Mouse (Mus musculus): ENCODE measurements around the gene Lrp1. TPM values are rescaled to one million over a fixed set of nuclear protein-coding genes. Genes with fewer than 3 reads are reported as not detected.

The Lrp1 gene
- total RNA-seq, 2 experiments from 2014 or later = 40.8 to 43.4 TPM

DNA sequence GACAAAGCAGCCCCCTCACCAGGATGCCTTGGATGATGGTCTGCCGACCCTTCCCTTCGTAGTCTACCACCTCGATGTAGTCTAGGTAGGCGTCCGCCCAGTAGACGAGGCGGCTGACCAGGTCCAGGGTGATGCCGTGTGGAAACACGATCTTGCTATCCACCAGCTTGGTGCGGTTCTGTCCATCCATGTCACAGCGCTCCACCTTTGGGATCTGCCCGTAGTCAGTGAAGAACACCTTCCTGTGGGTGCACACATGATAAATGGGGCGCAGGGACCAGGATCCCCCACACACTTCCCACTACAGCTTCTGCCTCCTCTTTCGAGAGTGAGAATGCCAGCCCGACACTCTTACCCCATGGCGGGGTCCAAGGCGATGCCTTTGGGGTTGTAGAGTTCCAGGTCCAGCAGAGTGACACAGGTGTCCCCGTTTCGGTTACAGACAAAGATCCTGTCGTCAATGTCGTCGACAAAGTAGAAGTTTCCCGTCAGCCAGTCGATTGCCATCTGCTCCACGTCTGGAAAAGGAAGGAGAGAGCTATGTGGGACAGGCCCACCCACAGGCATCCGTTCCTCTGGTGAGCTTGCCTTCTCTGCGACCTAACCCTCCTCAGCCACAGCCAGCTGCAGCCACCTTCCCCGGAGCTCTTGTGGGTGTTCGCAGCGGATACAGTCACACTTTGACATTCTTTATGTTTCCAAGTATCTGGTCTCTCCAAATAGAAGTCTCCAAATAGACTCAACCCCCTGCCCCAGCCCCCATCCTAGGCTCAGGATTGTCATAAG lies 25.8 kb downstream of the Lrp1 start:
- no peak for DNase-seq (ENCODE audit: low spot score)

DNA sequence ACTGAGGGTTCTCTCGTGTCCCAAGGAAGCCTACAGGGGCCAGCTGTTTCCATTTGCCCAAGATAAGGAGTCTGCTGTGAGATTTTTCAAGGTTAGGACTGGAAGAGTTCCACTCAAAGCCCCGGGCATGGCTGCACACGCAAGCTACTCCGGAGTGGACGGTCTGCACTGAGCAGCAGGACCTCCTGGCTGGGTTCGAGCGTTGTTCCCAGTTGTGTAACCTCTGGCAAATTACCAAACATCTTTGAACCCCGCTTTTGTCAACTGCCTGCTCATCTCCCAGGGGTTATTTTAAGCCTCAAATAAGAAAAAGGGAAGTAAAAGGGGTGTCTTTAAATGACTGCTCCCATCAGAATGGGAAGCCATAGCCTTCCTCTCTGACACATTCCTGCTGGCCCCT lies 26.5 kb downstream of the Lrp1 start:
- peak; percentile 55 for DNase-seq (ENCODE audit: low spot score)

- no peak for DNase-seq (ENCODE audit: low spot score)
Observed at GRCm38 (mm10) chr10:127592850-127593249, 28.1 kb downstream of the Lrp1 start.

GRCm38 (mm10) chr10:127592423-127592822 lies 28.5 kb downstream of the Lrp1 start:
- no peak for DNase-seq (ENCODE audit: low spot score)

DNA sequence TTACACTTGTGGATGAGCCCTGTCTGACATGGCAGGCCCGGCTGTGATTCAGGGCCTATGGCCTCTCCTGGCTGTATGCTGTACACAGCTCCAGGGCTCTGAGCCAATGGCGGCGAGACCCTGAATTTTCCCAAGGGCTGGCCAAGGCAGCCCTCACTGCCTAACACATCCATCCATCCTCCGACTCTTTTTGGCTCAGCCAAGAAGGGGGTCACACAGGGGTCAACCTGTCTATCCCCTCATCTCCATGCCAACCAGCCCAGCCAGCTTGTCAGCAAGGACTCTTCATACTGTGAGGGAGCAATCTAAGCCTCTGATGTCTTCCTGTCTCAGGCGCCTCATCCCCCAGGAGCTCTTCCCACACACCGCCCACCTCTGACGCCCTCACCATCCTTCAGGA lies 29.4 kb downstream of the Lrp1 start:
- DNase-seq (ENCODE audit: low spot score) = no peak

DNA sequence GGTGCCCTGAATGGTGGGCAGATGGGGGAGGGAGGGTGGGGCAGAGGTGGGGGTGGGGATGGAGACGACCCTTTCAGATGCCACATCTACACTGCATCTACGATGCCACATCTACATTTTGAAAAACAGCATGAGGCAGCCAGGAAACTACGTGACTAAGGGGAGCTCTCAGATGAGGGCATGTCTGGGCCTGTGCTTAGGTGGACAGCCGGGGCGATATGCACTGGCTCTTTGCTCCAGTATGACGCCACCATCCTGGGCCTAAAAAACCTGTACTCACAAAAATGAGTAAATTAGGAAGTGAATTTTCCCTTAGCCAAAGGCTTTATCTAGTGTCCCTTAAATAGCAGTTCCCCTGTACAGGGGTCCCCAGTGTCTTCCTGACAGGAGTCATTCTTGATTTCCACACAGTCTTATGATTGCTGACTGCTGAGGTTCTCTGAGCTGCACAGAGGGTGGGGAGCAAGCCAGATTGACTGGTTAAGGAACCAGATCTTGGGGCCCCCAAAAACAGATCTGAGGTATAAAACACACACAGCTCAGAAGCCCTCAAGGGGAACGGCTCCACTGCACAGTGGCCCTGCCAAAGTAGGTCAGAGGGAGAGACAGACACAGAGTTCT lies 30.0 kb downstream of the Lrp1 start:
- DNase-seq (ENCODE audit: low spot score) = no peak

DNA sequence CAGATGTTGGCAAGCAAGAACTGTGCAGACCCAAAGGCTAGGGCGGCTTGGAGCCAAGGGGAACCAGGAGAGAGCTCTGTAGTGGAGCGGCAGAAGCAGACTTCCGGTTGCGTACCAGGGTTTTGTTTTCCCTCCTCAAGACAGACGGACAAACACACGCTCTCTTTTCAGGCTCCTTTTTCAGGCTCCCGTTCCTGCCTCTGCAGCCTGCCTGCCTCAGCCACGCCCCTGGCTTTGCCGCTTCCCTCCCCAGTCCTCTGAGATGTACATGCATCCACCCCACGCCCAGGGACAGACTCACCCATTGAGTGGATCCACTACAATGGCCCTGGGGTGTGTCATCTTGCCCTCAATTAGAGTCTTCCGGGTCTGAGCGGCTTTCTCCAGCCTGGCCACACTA lies 30.7 kb downstream of the Lrp1 start:
- no peak for DNase-seq (ENCODE audit: low spot score)

DNA sequence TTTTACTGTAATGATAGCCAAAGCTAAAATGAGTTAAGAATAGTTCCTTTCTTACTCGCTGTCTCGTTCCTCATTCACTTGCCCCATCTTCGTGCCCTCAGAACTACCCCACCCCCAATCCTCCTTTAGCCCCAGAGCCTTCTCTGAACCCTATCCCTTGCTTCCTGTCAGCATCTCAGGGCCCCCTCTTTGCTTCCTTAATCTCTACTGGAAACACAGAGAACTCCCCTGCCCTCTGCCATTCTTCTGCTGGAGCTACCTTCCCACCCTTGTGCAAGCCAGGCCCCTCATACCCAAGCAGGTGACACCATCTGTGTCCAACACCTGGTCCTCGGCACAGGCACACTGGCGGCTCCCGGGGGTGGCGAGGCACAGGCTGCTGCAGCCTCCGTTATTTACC lies 33.2 kb downstream of the Lrp1 start:
- DNase-seq (ENCODE audit: low spot score) = no peak

DNA sequence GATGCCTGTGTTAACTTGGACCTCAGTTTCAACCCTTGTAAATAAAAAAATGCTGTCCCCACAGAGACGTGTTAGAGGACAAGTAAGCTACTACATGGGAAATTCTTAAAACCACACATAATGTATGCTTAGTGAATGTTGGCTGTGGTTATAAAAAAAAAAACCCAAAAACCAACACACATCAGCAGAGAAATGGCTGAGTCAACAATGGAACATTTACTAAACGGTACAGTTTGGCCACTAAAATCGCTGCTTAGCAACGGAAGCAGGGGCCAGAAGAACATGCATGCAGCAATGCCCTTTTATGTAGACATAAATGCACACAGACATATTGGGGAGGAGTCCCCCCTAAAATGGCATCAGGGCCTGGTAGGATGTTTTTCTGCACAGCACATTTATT lies 34.7 kb downstream of the Lrp1 start:
- DNase-seq (ENCODE audit: low spot score) = no peak

- no peak for DNase-seq (ENCODE audit: low spot score)
Observed at GRCm38 (mm10) chr10:127585598-127585997, 35.4 kb downstream of the Lrp1 start.

- no peak for DNase-seq (ENCODE audit: low spot score)
Observed at GRCm38 (mm10) chr10:127583649-127584048, 37.3 kb downstream of the Lrp1 start.

DNA sequence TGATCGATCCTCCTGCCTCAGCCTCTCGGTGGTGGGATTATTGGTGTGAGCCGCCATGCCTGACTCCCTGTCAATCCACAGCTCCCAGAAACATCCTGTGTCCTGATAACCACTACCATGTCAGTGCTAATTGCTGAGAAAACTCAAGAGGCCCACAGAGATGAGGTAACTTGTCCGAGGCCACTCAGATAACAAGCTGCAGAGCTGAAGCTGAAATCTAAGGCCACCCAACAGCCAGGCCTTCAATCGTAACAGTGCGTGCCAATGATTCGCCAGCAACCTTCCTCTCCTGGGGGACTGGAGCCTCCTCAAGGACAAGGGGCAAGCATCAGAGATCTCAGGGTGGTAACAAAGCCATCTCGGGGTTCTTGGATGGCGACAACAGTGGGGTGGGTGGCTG lies 39.7 kb downstream of the Lrp1 start:
- no peak for DNase-seq (ENCODE audit: low spot score)

- DNase-seq (ENCODE audit: low spot score) = no peak
Observed at GRCm38 (mm10) chr10:127577982-127578381, 43.0 kb downstream of the Lrp1 start.

DNA sequence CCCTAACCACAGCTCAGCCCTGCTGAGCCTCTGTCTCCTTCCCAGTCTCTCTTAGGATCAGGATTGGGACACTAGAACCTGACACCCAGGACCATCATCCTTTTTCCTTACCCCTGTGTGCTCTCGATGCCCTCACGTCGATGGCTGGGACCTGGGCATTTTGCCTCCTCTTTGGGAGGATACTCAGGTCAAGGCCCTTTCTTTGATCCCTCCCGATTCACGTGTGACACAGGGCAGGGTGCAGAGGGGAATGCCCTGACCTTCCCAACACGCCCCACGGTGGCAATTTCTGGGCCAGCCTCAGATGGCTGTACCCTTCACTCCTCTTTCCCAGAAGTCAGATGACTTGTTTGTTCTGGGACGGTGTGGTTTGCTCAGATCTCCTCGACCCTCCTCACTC lies 43.8 kb downstream of the Lrp1 start:
- DNase-seq (ENCODE audit: low spot score) = no peak

GRCm38 (mm10) chr10:127576381-127576961 lies 44.5 kb downstream of the Lrp1 start:
- DNase-seq (ENCODE audit: low spot score) = peak; percentile 80

GRCm38 (mm10) chr10:127575741-127576140 lies 45.2 kb downstream of the Lrp1 start:
- peak; percentile 36 for DNase-seq (ENCODE audit: low spot score)

DNA sequence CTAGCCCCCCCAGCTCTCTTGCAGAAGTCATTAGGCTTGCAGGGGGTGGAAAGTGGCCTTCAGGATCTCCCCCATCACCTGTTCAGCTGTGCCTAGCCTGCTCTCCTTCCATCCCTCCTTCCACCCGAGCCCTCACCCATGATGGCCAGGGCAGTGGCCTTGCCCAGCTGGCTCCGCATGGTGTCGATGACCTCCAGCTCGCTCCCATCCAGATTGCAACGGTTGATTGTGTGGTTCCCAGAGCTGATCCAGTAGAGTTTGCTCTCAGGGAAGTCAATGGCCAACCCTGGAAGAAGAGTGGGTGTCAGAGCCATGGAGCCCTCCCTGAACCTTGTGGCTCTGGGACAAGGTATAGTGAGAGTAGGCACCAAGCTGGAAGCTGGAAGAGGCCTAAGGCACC lies 48.7 kb downstream of the Lrp1 start:
- no peak for DNase-seq (ENCODE audit: low spot score)

- DNase-seq (ENCODE audit: low spot score) = no peak
Observed at GRCm38 (mm10) chr10:127570937-127571641, 49.9 kb downstream of the Lrp1 start.

DNA sequence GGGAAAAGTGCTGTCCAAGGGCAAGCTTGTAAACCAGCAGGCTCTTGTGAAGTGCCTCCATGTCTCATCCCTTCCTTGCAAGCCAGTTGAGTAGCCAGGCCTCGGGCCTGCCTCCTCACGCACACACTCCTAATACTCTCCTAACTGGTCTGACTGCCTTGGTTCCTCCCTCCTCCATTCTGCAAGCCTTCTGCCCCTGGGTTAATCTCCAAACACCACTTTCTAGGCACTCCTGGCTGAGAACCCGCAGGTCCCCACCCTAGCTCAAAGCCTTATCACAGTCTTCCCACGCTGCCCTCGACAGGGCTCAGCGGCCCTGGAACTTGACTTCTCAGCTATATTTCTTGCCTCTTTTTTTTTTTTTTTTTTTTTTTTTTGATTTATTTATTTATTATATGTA lies 50.6 kb downstream of the Lrp1 start:
- no peak for DNase-seq (ENCODE audit: low spot score)

DNA sequence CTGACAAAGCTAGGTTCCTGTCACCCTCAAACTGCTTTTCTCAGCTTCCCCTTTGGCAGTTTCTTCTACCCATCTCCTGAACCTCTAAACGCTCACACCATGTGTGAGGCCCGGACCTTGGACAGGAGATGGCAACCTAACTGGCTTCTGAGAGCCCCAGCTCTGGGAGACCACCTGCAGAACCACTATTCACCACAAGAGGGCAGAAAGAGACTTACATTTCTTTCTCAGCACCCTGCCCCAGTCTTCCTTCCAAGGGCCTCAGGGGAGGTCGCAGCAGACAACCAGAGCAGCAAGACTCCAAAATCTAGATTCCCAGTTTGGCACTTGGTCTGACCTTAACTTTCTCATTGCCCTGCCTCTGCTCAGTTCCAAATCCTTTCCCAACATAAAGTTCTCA lies 51.5 kb downstream of the Lrp1 start:
- peak; percentile 81 for DNase-seq (ENCODE audit: low spot score)

DNA sequence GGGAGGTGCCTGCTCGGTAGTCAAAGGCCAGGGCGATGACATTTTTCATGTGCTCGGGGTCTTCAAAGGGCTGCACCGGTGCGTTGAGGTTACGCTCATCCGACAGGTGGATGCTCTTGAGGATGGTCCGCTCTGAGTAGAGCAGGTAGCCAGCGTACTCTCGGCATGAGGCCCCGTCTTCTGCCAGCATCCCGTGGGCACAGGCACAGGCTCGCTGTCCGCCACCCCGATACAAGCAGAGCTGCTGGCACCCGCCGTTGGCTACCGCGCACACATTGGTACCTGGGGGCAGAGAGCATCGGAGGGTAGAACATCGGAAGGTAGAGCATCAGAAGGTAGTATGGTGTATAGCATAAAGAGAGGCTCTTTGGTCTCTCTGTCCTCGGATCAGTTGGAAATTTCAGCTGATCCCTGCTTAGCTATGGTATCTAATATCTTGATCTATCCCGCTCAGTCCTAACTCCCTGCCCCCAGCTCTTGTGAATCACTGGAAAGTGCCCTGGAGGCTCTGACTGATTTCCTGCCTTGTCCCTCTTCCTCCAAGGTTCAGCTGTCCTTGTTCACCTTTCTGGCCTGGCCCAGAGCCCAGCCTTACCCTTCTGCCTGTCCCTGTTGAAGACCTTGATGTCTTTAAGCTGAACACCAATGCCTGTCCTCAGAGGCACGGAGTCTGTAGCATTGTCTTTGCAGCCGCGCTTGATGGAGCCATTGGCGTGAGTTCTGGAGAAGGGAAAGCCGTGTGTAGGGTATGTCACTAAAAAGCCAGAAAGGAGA lies 54.2 kb downstream of the Lrp1 start:
- no peak for DNase-seq (ENCODE audit: low spot score)

DNA sequence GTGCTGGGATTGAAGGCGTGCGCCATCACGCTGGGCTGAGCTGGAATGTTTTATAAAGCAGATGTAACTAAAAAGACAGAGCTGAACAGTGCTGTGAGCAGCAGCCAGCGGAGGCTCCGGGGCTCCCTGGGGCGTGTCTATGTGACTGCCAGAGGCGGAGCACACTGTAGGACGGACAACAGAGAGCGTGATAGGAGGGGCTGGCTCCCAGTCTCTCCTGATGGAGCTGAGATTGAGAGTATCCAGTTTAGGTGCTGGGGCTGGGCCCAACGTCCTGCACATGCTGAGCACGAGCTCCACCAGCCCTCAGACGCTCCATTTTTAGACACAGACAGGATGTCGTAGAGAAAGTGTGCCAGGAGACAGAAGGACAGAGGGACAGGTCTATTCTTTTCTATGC lies 56.6 kb downstream of the Lrp1 start:
- DNase-seq (ENCODE audit: low spot score) = peak; percentile 43

All from gastrocnemius, adult 18-20 months (tissue).